Mouse (Mus musculus): Measurements from ENCODE around the gene Gm21970. TPM values are rescaled to one million over a fixed set of nuclear protein-coding genes. Genes with fewer than 3 reads are reported as not detected.

Gm21970 gene
- total RNA-seq, 2 experiments from 2014 or later, result not detected

- no peak for ATAC-seq (replicated peaks; ENCODE audit: low FRiP score, low TSS enrichment, poor library complexity, severe bottlenecking)
Measured at GRCm38 (mm10) chr16:91455868-91456267, 64.3 kb downstream of the Gm21970 start.

GRCm38 (mm10) chr16:91458301-91458746, 66.8 kb downstream of the Gm21970 start:
- ATAC-seq (replicated peaks; ENCODE audit: low FRiP score, low TSS enrichment, poor library complexity, severe bottlenecking), result peak; percentile 60

GRCm38 (mm10) chr16:91458976-91459375, 67.5 kb downstream of the Gm21970 start:
- ATAC-seq (replicated peaks; ENCODE audit: low FRiP score, low TSS enrichment, poor library complexity, severe bottlenecking), result no peak

GRCm38 (mm10) chr16:91459396-91459795, 67.9 kb downstream of the Gm21970 start:
- ATAC-seq (replicated peaks; ENCODE audit: low FRiP score, low TSS enrichment, poor library complexity, severe bottlenecking), result no peak

GRCm38 (mm10) chr16:91459841-91460370, 68.4 kb downstream of the Gm21970 start:
- ATAC-seq (replicated peaks; ENCODE audit: low FRiP score, low TSS enrichment, poor library complexity, severe bottlenecking), result no peak

- no peak for ATAC-seq (replicated peaks; ENCODE audit: low FRiP score, low TSS enrichment, poor library complexity, severe bottlenecking)
Measured at GRCm38 (mm10) chr16:91461066-91461638, 69.6 kb downstream of the Gm21970 start.

GRCm38 (mm10) chr16:91461773-91462181, 70.3 kb downstream of the Gm21970 start:
- no peak for ATAC-seq (replicated peaks; ENCODE audit: low FRiP score, low TSS enrichment, poor library complexity, severe bottlenecking)

- ATAC-seq (replicated peaks; ENCODE audit: low FRiP score, low TSS enrichment, poor library complexity, severe bottlenecking), result no peak
Measured at GRCm38 (mm10) chr16:91462644-91463043, 71.1 kb downstream of the Gm21970 start.

- ATAC-seq (replicated peaks; ENCODE audit: low FRiP score, low TSS enrichment, poor library complexity, severe bottlenecking), result no peak
Measured at GRCm38 (mm10) chr16:91463400-91463799, 71.9 kb downstream of the Gm21970 start.

- ATAC-seq (replicated peaks; ENCODE audit: low FRiP score, low TSS enrichment, poor library complexity, severe bottlenecking), result no peak
Measured at GRCm38 (mm10) chr16:91463836-91464400, 72.4 kb downstream of the Gm21970 start.

- ATAC-seq (replicated peaks; ENCODE audit: low FRiP score, low TSS enrichment, poor library complexity, severe bottlenecking), result peak; percentile 89
Measured at GRCm38 (mm10) chr16:91464594-91465504, 73.3 kb downstream of the Gm21970 start.

- no peak for ATAC-seq (replicated peaks; ENCODE audit: low FRiP score, low TSS enrichment, poor library complexity, severe bottlenecking)
Measured at GRCm38 (mm10) chr16:91465505-91466240, 74.2 kb downstream of the Gm21970 start.

GRCm38 (mm10) chr16:91466566-91466965, 75.0 kb downstream of the Gm21970 start:
- no peak for ATAC-seq (replicated peaks; ENCODE audit: low FRiP score, low TSS enrichment, poor library complexity, severe bottlenecking)

Other genes with a start within 250 kb of the Gm21970 start
- gene Olig2, start 166.3 kb upstream of the Gm21970 start, total RNA-seq (2014; fragmentation: Nextera tagmentation), result not detected in 2 replicates
- gene Olig2, start 166.3 kb upstream of the Gm21970 start, total RNA-seq (2017), result not detected in 2 replicates
- gene Olig1, start 121.9 kb upstream of the Gm21970 start, total RNA-seq (2014; fragmentation: Nextera tagmentation), result not detected in 2 replicates
- not detected in 2 replicates for gene Olig1, start 121.9 kb upstream of the Gm21970 start, total RNA-seq (2017)
- gene Ifnar2, start 18.9 kb upstream of the Gm21970 start, total RNA-seq (2014; fragmentation: Nextera tagmentation), result 51.9 and 52.4 TPM in 2 replicates
- 47.2 and 50.8 TPM in 2 replicates for gene Ifnar2, start 18.9 kb upstream of the Gm21970 start, total RNA-seq (2017)
- gene Il10rb, start 14.4 kb downstream of the Gm21970 start, total RNA-seq (2014; fragmentation: Nextera tagmentation), result 17.3 and 20.6 TPM in 2 replicates
- gene Il10rb, start 14.4 kb downstream of the Gm21970 start, total RNA-seq (2017), result 23.1 and 29.0 TPM in 2 replicates
- gene Ifnar1, start 93.5 kb downstream of the Gm21970 start, total RNA-seq (2014; fragmentation: Nextera tagmentation), result 16.3 and 19.6 TPM in 2 replicates
- gene Ifnar1, start 93.5 kb downstream of the Gm21970 start, total RNA-seq (2017), result 22.2 and 22.7 TPM in 2 replicates
- 7.2 and 8.7 TPM in 2 replicates for gene Ifngr2, start 155.4 kb downstream of the Gm21970 start, total RNA-seq (2014; fragmentation: Nextera tagmentation)
- gene Ifngr2, start 155.4 kb downstream of the Gm21970 start, total RNA-seq (2017), result 5.4 and 6.7 TPM in 2 replicates
- gene Tmem50b, start 206.1 kb downstream of the Gm21970 start, total RNA-seq (2014; fragmentation: Nextera tagmentation), result 2.1 and 5.1 TPM in 2 replicates
- gene Tmem50b, start 206.1 kb downstream of the Gm21970 start, total RNA-seq (2017), result 0.38 and 2.9 TPM in 2 replicates
- 2.2 and 2.5 TPM in 2 replicates for gene Dnajc28, start 227.3 kb downstream of the Gm21970 start, total RNA-seq (2014; fragmentation: Nextera tagmentation)
- 3.9 and 5.0 TPM in 2 replicates for gene Dnajc28, start 227.3 kb downstream of the Gm21970 start, total RNA-seq (2017)

All from megakaryocyte-erythroid progenitor cell, adult 5-6 weeks (primary cell).